Mouse (Mus musculus) cerebellum, postnatal 14 days (tissue): ENCODE measurements around the gene Atat1.

ENCODE experiments used
- DNase-seq, 2 experiments: peaks; one replicate each; pipeline ENCODE4 v3.0.0; 2021; ENCODE audit warnings: mixed read lengths in 2 of 2

Atat1 gene

DNA sequence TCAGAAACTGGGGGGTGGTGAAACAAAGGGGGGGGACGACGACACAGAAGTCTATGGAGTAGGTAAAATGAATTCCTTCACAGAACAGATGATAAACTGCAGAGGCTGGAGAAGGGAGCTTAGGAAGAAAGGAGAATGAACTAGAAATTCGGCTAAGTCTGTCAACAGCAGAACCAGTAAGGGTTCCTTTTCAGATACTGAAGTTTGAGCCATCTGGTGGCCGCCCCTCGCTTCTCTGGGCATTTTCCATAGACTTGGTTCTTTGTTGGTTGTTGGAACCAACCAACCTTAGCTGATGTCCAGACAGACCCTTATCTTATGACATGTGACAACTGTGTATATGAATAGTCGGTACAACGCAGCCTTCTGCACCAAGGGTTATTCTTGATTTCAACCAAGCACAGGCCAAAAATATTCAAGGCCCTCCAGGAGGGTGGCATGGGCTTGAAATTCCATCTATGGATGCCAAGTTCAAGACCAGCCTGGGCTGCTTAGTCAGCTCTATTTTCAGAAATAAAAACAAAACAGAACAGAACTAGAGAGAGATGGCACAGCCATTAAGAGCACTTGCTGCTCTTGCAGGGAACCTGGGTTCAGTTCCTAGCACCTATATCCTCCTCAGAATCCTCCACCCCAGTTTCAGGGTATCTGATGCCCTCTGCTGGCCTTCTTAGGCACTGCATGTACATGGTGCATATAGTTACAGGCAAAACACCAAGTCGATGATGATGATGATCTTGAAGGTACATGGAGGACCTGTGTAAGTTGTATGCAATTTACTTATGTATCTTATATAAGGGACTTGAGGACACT, 38.8 kb downstream of the Atat1 start:
- DNase-seq = peak in 1 of 2 experiments; percentile 77

DNA sequence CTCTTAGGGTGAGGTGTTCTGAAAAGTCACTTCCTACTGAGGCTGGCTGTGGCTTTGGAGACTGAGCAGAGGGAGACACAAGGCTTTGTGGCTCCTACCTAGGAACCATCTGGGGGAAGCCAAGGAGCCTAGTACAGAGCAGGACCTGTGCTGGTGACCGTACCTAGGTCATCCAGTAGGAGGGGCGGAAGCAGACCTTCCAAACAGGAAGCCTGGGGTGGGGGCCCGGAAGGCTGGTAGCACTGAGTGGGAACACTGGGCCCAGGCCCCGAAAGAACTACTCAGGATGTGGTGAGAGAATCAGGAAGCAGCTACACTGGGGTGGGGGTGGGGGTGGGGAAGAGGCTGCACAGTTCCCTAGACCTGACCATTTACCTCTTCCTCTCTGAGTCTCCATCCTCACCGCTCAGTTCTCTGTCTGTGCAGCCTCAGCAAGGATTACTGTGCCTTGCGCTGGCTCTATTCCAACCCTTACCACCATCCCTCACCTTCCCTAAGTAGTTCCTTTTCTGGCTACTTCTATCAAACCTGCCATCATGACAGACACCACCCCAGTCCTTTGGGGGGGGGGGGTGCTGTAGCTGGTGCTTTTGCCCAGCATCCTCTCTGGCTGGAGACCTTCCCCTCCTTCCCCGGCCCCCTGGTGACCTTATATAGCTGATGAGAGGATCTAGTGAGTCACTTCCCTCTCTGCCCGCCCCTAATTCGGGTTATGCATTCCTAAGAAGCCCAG, 39.6 kb downstream of the Atat1 start:
- DNase-seq = peak in 1 of 2 experiments; percentile 40

DNA sequence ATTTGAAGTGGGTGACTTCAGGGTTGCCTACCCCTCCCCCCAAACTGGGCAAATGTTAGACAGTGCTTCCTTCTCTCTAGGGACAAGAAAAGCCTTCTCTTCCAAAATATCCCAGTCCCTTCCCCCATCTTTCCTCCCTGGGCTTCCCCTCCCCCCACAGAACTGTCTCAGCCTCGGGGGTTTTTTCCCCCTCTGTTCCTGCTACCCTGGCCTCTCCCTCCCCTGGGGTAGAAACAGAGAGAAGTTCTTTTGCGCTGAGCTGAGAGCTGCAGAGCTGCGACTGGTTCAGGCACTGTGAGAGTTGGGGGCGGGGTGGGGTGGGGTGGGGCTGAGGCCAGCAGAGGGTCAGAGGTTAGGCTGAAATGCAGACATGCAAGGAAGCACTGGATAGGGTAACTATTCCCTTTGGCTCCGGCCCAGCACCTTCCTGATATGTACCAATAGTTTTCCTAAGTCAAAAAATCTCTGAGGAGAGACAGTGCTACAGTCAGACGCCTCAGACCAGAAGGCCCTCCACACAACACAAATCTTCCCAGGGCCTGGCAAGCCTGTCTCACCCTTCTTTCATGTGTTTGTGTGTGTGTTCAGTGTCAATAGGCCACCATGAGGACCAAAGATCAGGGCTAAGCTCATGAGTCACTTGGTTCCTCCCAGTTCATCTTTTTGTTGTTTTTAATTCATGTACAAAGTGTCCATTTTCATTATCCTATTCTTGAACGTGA, 40.4 kb downstream of the Atat1 start:
- peak in 1 of 2 experiments; percentile 40 for DNase-seq

DNA sequence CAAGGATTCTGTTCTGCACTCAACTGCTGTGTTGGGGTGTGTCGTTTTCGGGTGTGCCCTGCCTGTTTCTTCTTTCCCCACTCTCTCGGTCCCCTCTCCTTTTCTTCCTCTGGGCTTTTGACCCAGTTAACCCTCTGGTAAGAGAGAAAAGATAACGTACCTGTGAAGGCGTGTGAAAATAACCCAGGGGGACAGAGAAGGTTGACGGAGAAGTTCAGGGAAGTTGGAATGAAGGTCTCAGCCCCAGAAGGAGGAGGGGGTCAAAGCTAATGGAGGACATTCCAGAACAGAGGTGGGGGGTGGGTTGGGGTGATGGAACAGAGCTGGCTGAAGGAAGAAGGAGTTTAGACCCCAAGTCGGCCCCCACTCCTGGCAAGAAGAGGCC, 40.9 kb downstream of the Atat1 start:
- DNase-seq = no peak

DNA sequence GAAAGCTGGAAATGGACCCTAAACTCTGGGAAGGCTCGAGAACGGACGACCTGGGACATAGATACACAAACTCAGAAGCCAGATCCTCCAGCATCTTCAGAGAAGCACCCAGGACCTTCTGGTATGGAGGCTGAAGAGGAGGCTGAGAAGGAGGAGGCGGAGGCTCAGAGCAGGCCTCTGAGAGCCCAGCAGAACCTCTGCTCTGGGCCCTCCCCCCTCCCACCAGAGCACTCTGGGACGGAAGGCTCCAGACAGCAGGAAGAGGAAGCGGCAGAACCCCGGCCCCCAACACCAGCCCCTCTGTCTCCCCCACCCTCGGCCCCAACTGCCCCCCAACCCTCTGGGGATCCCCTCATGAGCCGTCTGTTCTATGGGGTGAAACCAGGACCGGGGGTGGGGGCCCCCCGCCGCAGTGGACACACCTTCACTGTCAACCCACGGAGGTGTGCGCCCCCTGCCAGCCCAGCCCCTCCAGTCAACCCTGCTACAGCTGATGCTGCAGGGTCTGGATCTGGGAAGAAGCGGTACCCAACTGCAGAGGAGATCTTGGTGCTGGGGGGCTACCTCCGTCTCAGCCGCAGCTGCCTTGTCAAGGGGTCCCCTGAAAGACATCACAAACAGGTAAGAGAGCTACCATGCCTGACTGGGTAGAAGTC, 41.6 kb downstream of the Atat1 start:
- DNase-seq = peak in 1 of 2 experiments; percentile 22

DNA sequence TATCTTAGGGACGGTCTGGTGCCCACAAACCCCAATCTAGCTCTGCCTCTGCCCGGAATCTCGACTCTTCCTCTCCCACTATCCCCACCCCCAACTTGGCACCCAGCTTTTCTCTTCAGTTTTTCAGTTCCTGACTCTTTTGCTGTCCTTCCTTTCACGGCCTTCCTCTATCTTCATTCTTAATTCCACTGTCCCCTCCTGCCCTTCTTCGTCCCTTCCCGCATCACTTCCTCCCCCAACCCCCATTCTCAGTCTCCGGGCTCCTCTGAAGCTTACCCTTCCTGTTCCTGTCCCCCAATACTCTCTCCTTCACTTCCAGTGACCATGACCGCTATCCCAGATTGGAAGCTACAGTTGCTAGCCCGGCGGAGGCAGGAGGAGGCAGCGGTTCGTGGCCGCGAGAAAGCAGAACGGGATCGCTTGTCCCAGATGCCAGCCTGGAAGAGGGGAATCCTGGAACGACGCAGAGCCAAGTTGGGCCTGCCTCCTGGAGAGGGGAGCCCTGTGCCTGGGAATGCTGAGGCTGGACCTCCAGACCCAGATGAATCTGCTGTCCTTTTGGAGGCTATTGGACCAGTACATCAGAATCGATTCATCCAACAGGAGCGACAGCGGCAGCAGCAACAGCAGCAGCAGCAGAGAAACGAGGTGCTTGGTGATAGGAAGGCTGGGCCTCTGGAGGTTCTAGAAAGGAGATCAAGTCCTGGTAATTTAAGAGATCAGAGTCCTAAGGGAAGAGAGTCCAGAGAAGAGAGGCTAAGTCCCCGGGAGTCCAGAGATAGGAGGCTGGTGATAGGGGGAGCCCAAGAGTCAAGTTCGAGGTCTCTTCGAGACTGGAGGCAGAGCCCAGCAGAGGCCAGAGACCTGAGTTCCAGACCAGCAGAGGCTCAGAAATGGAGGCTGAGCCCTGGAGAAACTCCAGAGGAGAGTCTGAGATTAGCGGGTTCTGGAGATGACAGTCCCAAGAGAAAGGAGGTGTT, 42.7 kb downstream of the Atat1 start:
- DNase-seq = peak; percentile 34 to 50

DNA sequence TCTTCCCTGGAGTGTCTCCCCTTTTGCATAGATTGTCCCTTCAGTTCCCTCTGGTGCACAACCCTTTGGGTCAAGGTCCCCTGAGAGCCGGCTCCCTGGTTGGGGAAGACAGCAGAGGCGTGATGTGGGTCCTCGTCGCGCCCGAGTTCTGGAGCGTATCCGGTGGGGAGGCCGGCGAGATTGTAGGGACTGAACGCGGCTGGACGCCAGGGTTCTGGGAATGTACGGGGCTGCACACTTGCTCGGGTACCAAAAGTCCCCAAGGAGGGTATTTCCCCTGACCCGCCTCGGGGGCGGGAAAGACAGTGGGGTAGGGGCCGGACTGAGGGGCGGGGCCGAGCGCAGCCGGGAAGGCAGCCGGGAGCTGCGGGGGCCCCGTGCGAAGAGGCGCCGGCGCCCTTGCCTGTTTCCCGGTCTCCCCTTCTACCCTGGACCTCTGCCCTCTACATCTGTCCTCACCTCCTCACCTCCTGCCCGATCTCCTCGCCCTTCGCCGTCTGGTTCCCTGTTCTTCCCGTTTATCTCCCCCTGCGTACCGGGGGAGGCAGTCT, 43.5 kb downstream of the Atat1 start:
- peak; percentile 56 to 63 for DNase-seq

DNA sequence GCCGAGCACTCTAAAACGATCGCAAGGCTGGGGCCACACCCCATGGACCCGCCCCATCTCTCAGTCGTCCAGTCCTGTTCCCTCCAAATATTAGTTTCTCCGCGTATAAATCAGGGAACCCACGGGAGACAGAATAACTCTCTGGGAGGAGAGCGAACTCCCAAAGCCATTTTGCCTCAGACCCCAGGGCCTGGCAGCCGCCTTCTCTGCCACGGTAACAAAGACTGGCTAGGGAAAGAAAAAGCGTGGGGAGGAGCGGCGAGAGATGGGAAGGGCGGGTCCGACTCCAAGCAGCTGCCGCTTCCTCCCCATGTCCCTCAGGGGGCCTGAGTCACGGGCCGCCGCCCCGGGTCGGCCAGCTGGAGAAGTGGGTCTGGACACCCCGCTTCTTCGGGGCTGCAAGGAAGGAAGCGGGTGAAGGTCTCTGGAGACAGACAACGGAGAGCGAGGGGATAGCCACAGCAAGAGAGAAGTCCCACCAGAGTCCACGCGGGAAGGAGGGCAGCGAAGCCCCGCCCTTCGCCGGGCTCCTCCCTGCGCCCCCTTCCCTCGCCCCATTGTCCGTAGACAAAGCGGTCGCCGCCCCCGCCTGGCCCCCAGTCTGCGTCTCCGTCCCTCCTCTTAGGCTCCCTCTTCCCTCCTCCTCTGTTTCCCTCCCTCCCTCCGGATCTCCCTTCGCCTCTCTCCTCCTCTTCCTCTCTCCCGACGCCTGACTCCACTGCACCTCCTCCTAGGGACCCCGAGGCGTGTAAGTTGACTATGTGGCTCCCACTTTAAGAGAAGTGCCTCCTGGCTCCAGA, 44.2 kb downstream of the Atat1 start, which contains the start of gene Ppp1r18:
Gene Ppp1r18 (plus strand): TSS at position 113 of the 800 bp plus-strand sequence.
- DNase-seq = peak; percentile 71 to 73

DNA sequence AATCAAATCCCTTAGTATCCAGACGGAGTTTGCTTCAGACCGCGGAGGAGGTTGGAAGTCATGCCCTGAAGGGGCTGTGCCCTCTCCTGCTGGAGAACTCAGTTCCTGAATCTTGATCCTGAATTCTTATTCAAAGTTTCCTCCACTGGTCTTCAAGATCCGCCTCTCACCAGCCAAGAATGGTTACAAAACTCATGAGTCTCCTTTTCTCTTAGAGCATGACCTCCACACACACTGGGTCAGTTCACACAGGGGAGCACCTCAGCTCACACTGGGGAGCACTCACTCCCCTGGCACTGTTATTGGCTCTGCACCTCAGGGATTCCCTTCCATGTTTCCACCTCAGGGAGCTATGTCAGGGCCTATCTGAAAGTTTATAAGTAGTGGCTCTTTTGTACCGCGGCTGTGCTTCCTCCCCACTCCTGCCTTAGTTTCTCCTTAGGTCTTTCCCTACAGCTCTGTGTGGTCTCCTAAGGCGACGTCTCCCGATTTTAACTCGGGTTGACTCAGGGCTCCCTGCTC, 45.0 kb downstream of the Atat1 start:
- no peak for DNase-seq

DNA sequence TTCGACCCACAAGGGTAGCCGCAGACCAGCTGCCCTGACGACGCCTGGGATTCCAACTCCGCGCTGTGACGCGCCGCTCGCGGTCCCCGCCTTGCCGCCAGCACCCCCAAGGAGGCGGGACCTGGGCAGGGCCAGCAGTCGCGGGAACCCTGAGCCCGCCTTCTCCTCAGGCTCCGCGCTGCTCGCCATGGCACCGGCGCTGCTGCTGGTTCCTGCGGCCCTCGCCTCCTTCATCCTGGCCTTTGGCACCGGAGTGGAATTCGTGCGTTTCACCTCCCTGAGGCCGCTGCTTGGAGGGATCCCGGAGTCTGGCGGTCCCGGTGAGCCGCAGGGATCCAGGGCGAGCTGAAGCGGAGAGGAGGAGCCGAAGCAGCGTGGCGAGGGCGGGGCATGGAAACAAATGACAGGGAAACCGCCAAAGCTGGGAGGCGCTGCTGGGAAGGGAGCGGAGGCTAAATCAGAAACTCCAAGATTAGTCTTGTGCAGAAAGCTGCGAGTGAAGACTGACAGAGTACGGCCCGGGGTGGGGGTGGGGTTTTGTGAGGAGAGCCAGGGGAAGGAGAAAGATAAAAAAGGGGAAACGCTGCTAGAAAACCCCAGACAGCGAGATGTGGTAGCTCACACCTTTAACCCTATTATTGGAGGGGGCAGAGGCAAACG, 48.5 kb downstream of the Atat1 start, which contains the start of gene Nrm:
Gene Nrm (plus strand): TSS at position 121 of the 660 bp plus-strand sequence.
- peak; percentile 90 to 93 for DNase-seq

DNA sequence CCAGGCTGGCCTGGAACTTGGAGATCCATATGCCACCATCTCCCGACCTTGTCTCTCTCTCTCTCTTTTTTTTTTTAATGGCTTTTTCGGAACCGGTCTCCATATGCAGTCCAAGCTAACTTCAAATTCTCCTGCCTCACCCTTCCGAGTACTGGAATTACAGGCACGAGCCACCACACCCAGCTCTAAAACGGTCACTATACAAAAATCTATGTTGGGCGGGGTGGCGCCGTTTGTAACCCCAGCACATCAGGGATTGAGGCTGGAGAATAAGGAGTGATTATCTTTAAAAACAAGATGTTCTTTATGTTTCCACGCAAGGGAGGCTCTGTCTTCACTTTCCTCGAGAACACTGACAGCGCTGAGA, 49.1 kb downstream of the Atat1 start:
- DNase-seq = no peak

DNA sequence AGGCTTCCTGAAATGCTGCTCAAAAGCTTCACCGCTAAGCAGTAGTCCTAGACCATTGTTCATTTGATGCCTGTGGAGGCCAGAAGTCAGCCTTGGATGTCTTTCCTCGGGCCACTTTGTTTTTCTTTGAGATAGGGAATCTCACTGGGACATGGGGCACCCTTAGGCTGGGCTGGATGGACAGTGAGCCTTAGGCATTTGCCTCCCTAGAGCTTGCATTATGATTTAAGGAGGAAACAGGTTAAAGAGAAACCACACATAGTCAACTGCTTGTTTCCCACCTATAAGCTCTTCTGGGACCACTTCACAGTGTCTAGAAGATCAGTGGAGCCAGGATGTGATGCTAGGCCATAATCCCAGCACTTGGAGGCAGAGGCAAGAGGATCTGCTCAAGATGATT, 50.0 kb downstream of the Atat1 start:
- no peak for DNase-seq

DNA sequence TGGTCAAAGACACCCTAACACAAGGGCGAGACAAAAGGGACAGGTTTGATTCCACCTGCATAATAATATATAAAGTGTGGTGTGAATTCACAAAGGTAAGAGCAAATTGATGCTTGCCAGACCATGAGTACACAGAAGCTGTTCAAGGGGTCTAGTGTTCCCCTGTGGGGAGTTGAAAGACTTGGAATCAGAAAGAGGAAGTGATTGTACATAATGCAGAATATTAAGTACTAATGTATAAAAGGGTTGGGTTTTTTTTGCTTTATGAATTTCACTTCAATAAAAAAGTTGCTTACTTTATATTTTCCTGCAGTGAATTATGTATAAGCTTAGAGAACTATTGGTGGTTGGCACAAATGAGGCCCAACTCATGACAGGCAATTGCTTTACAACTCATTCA, 50.5 kb downstream of the Atat1 start:
- no peak for DNase-seq

DNA sequence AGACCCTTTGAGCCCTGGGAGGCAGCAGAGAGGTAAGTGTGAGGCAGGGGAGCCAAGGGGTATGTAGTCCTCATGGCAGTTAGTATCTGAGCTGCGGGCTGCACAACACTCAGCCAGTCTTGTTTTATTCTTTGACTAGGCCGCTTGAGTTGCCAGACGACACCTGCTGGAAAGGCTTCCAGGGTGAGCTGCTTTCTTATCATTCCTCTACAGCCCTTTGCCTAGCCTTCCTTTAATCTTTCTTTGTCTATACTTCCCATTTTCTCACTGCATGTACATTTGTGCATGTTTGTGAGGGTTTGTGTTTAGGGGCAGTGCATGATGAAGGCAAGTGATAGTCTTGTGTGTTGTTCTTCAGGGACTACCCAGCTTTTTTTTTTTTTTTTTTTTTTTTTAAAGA, 58.9 kb downstream of the Atat1 start:
- DNase-seq = no peak

DNA sequence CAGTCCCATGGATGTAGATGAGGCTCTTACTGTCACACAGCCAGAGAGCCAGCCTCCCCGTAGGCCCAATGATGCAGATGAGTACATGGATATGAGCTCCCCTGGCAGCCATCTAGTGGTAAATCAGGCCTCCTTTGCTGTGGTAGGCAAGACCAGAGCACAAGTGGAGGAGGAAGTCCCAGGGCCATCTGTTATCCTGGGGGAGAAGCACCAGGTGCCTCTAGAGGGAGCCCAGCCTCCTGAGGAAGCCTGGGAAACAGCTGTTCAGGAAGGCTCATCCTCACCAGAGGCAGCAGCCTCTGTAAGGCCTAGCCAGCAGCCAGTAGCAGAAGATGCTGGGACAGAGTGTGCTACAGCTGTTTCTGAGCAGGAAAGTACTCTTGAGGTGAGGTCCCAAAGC, 61.8 kb downstream of the Atat1 start:
- no peak for DNase-seq
